Mouse (Mus musculus) liver, adult 2 months (tissue): ENCODE measurements at regions not wholly inside any gene's neighbourhood (a gene's known extent, or its start where the extent isn't known, plus 50 kb on each side); places are given as distances from the start of the nearest gene placed in this dataset.

Experiments used
- CTCF ChIP-seq: fragments of 200-500 bp; IDR thresholded peaks from 2 replicates; pipeline ENCODE4 v1.5.1; 2011; ENCODE audit warnings: low read depth, low read length, control low read depth
- POLR2A ChIP-seq: fragments of 200-500 bp; IDR thresholded peaks from 2 replicates; pipeline ENCODE4 v1.6.1; 2011; ENCODE audit warnings: low read length, control low read depth; ENCODE audit not compliant: insufficient read depth; ENCODE audit errors: extremely low read depth

DNA sequence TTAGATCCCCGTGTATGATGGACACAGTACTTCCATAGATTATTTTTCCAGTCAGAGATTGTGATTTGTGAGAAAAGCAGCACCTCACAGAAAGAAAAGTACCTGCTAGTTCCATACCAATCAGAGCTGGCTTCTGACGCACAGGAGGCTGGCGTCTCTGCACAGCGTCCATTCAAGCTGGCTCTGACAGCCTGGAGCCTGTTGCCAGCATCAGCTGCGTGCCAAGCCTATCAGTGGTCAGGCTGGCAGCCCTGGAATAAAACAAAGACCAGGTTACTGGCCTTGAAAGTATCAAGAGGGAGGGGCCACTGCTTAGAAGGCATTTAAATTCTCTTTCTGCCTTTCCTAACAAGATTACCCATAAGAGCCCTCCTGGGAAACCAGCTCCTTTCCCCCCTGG, 239.3 kb downstream of the Efnb2 start:
- TF ChIP-seq CTCF (no peak), POLR2A (no peak)
